ENCODE assay signal across 8 mouse cellular contexts in the genomic region with DNA sequence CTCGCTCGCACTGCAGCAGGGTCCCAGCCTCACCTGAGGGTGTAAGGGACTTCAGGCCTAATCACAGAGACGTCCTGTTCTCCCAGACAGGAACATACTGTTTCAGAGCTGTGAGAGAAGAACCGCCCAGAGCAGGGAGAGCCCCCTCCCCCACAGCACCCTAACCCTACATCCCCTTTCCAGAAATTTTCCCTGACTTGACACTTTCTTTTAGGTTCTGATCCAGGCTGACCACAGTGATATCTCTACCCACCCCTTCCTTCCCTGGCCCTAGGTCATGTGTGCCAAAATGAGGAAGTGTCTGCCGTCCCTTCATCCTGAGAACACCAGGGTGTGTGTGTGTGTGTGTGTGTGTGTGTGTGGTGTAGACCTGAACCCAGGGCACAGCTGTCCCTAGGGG. TPM values are rescaled to one million over a fixed set of nuclear protein-coding genes. Genes with fewer than 3 reads are reported as not detected.
DNase-seq lines count a peak whose midpoint lies in the region; ATAC-seq and TF ChIP-seq lines count a peak whose summit lies in the region.

Gene C1qc, minus strand, starts transcription at position 255 of the 400 bp plus-strand sequence.

- H3K27me3 ChIP-seq in lung, embryonic 14.5 days (ENCODE audit: insufficient read depth, low read length), result peaks cover 51% of the 10 kb centered on the region
- peaks cover 48% of the 10 kb centered on the region for H3K27me3 ChIP-seq in neural tube, embryonic 15.5 days (replicated peaks)

- intact Hi-C loops in heart, postnatal 10 days (cut with DNase I), result no loop called here

- TF ChIP-seq CTCF in lung, embryonic 14.5 days (IDR thresholded peaks at IDR 0.05; ENCODE audit: low read depth), result no peak

- WGBS in lung, embryonic 14.5 days, result 45% methylated on average over 5 of the region's 5 CpGs
- WGBS in neural tube, embryonic 15.5 days, result 74% methylated on average over 5 of the region's 5 CpGs

- no peaks in the 10 kb centered on the region for H3K36me3 ChIP-seq in lung, embryonic 14.5 days (ENCODE audit: insufficient read depth)
- no peaks in the 10 kb centered on the region for H3K36me3 ChIP-seq in neural tube, embryonic 15.5 days

- no peaks in the 10 kb centered on the region for H3K4me1 ChIP-seq in lung, embryonic 14.5 days (ENCODE audit: insufficient read depth)
- H3K4me1 ChIP-seq in neural tube, embryonic 15.5 days, result peaks cover 14% of the 10 kb centered on the region

- H3K4me3 ChIP-seq in lung, embryonic 14.5 days (ENCODE audit: low read depth, low read length), result no peak within 1 kb of the TSS
- H3K4me3 ChIP-seq in neural tube, embryonic 15.5 days (replicated peaks), result no peak within 1 kb of the TSS

- no peak for ATAC-seq in lung, embryonic 14.5 days (ENCODE audit: insufficient read depth)
- peak; percentile 75 for ATAC-seq in common myeloid progenitor, adult 5-6 weeks (replicated peaks; ENCODE audit: low read depth, poor library complexity, severe bottlenecking)
- ATAC-seq in neural tube, embryonic 15.5 days (ENCODE audit: low FRiP score), result no peak
- no peak for ATAC-seq in cerebellum, adult (ENCODE audit: insufficient number of reproducible peaks, low FRiP score, low TSS enrichment)

- H3K27ac ChIP-seq in lung, embryonic 14.5 days (ENCODE audit: low read depth), result no peak within 1 kb of the TSS
- no peak within 1 kb of the TSS for H3K27ac ChIP-seq in neural tube, embryonic 15.5 days (replicated peaks)

- H3K4me2 ChIP-seq in lung, embryonic 14.5 days, result no peak within 1 kb of the TSS
- no peak within 1 kb of the TSS for H3K4me2 ChIP-seq in neural tube, embryonic 15.5 days

- no peak for DNase-seq in lung, embryonic 14.5 days
- DNase-seq in lung, postnatal 14 days, result no peak
- peak in 1 of 2 experiments; percentile 24 for DNase-seq in heart, postnatal 10 days
- DNase-seq in left cerebral cortex, adult 9 months (ENCODE audit: low spot score in 2 of 2), result peak; percentile 35 to 47
- no peak for DNase-seq in cerebellum, adult 9-11 months

- no peaks in the 10 kb centered on the region for H3K9me3 ChIP-seq in lung, embryonic 14.5 days (ENCODE audit: low read depth, low read length)
- no peaks in the 10 kb centered on the region for H3K9me3 ChIP-seq in neural tube, embryonic 15.5 days (replicated peaks)

- no peak within 1 kb of the TSS for H3K9ac ChIP-seq in lung, embryonic 14.5 days
- H3K9ac ChIP-seq in neural tube, embryonic 15.5 days (replicated peaks), result no peak within 1 kb of the TSS

RNA-seq across cellular contexts. Expression of gene C1qc, which starts in this region (rescaled TPM):
- polyA plus RNA-seq in lung, embryonic 14.5 days (2014; fragmentation: Nextera tagmentation; extraction: Ambion mirVana), result 27.3 TPM in 2 replicates
- total RNA-seq in common myeloid progenitor, adult 5-6 weeks (2017), result 0.63 TPM in 1 of 2 replicates, not detected in the other
- 10 to 100 TPM; 17.8 to 24.8 TPM for total RNA-seq in heart, postnatal 10 days (2021)
- 28.4 and 29.0 TPM in 2 replicates for polyA plus RNA-seq in neural tube, embryonic 15.5 days (2015; fragmentation: Nextera tagmentation; extraction: Ambion mirVana)

Comparison
In these comparisons a context has a peak if more than half of its experiments do, and no peak if none do; other contexts are left out.
1. RNA of gene C1qc (total RNA-seq): 17.8 to 24.8 TPM in heart, postnatal 10 days; 0.63 TPM in common myeloid progenitor, adult 5-6 weeks; every median in the first group is over 10 times any median in the second.
2. Peak in ATAC-seq in common myeloid progenitor, adult 5-6 weeks; RNA of the gene not detected or under 1 TPM.
3. DNase-seq: peak in left cerebral cortex, adult 9 months (2 of 2); none in lung, embryonic 14.5 days (single experiment), lung, postnatal 14 days (single experiment) and cerebellum, adult 9-11 months (single experiment).